Mouse (Mus musculus) cerebellum, adult (tissue): ENCODE results near the gene Efna1.
A peak's percentile ranks its signal among the peaks of the same experiment; 100 is the strongest.

ENCODE experiments used
- ATAC-seq: cut with Nextera tagmentation; 2 replicates; pipeline ENCODE4 v1.9.2; 2017; ENCODE audit warnings: mild to moderate bottlenecking, moderate library complexity, mixed read lengths; ENCODE audit not compliant: insufficient number of reproducible peaks, low FRiP score, low TSS enrichment

Efna1 gene

GRCm38 (mm10) chr3:89314340-89314739 is 33.4 kb upstream of the Efna1 start:
- no peak for ATAC-seq

GRCm38 (mm10) chr3:89308089-89308488 is 27.1 kb upstream of the Efna1 start:
- ATAC-seq, result peak; percentile 75

- ATAC-seq, result no peak
Measured at GRCm38 (mm10) chr3:89305551-89306325, 24.8 kb upstream of the Efna1 start.

- ATAC-seq, result no peak
Measured at GRCm38 (mm10) chr3:89305105-89305504, 24.2 kb upstream of the Efna1 start.

GRCm38 (mm10) chr3:89304440-89304839 is 23.5 kb upstream of the Efna1 start:
- ATAC-seq, result no peak

GRCm38 (mm10) chr3:89300514-89300913 is 19.6 kb upstream of the Efna1 start:
- no peak for ATAC-seq

- no peak for ATAC-seq
Measured at GRCm38 (mm10) chr3:89300071-89300470, 19.1 kb upstream of the Efna1 start.

- ATAC-seq, result no peak
Measured at GRCm38 (mm10) chr3:89299499-89299898, 18.6 kb upstream of the Efna1 start.

- ATAC-seq, result no peak
Measured at GRCm38 (mm10) chr3:89298908-89299307, 18.0 kb upstream of the Efna1 start.

GRCm38 (mm10) chr3:89296761-89297396 is 15.9 kb upstream of the Efna1 start:
- ATAC-seq, result no peak

GRCm38 (mm10) chr3:89295685-89296230 is 14.8 kb upstream of the Efna1 start:
- no peak for ATAC-seq

- ATAC-seq, result no peak
Measured at GRCm38 (mm10) chr3:89294195-89294594, 13.3 kb upstream of the Efna1 start.

GRCm38 (mm10) chr3:89293247-89293918 is 12.4 kb upstream of the Efna1 start:
- no peak for ATAC-seq

GRCm38 (mm10) chr3:89292303-89292702 is 11.4 kb upstream of the Efna1 start:
- ATAC-seq, result no peak

GRCm38 (mm10) chr3:89291874-89292273 is 10.9 kb upstream of the Efna1 start:
- ATAC-seq, result no peak

- ATAC-seq, result no peak
Measured at GRCm38 (mm10) chr3:89288503-89288928, 7.6 kb upstream of the Efna1 start.

- ATAC-seq, result no peak
Measured at GRCm38 (mm10) chr3:89287286-89287685, 6.3 kb upstream of the Efna1 start.

- ATAC-seq, result no peak
Measured at GRCm38 (mm10) chr3:89285526-89285925, 4.6 kb upstream of the Efna1 start.

GRCm38 (mm10) chr3:89284261-89284660 is 3.3 kb upstream of the Efna1 start:
- ATAC-seq, result no peak

- ATAC-seq, result no peak
Measured at GRCm38 (mm10) chr3:89282291-89282643, 1.3 kb upstream of the Efna1 start.
